Mouse (Mus musculus): ENCODE data around the gene Flt1. TPM values are rescaled to one million over a fixed set of nuclear protein-coding genes. Genes with fewer than 3 reads are reported as not detected.
A peak's percentile ranks its signal among the peaks of the same experiment; 100 is the strongest.

The Flt1 gene
- polyA plus RNA-seq, 1 experiment, result 8.1 TPM

- TF ChIP-seq POLR2A (IDR thresholded peaks at IDR 0.05; ENCODE audit: borderline replicate concordance, extremely low read depth, insufficient read depth, insufficient read length, poor library complexity, severe bottlenecking) (no peak), CTCF (IDR thresholded peaks at IDR 0.05; ENCODE audit: borderline replicate concordance, extremely low read depth, insufficient read depth, insufficient read length) (no peak)
- peak; percentile 69 for DNase-seq (ENCODE audit: low read depth)
Measured at GRCm38 (mm10) chr5:147597825-147598224, 128.0 kb downstream of the Flt1 start.

GRCm38 (mm10) chr5:147589814-147590213 lies 136.0 kb downstream of the Flt1 start:
- TF ChIP-seq POLR2A (IDR thresholded peaks at IDR 0.05; ENCODE audit: borderline replicate concordance, extremely low read depth, insufficient read depth, insufficient read length, poor library complexity, severe bottlenecking), result no peak
- TF ChIP-seq CTCF (IDR thresholded peaks at IDR 0.05; ENCODE audit: borderline replicate concordance, extremely low read depth, insufficient read depth, insufficient read length), result no peak

GRCm38 (mm10) chr5:147585070-147585469 lies 140.7 kb downstream of the Flt1 start:
- no peak for DNase-seq (ENCODE audit: low read depth)
- TF ChIP-seq POLR2A (IDR thresholded peaks at IDR 0.05; ENCODE audit: borderline replicate concordance, extremely low read depth, insufficient read depth, insufficient read length, poor library complexity, severe bottlenecking), result no peak
- no peak for TF ChIP-seq CTCF (IDR thresholded peaks at IDR 0.05; ENCODE audit: borderline replicate concordance, extremely low read depth, insufficient read depth, insufficient read length)

More at GRCm38 (mm10) chr5:147589814-147590213, 136.0 kb downstream of the Flt1 start:
- DNase-seq (ENCODE audit: low read depth), result peak; percentile 7

GRCm38 (mm10) chr5:147584648-147585047 lies 141.2 kb downstream of the Flt1 start:
- DNase-seq (ENCODE audit: low read depth), result no peak
- TF ChIP-seq CTCF (IDR thresholded peaks at IDR 0.05; ENCODE audit: borderline replicate concordance, extremely low read depth, insufficient read depth, insufficient read length) (no peak), POLR2A (IDR thresholded peaks at IDR 0.05; ENCODE audit: borderline replicate concordance, extremely low read depth, insufficient read depth, insufficient read length, poor library complexity, severe bottlenecking) (no peak)

- TF ChIP-seq POLR2A (IDR thresholded peaks at IDR 0.05; ENCODE audit: borderline replicate concordance, extremely low read depth, insufficient read depth, insufficient read length, poor library complexity, severe bottlenecking) (no peak), CTCF (IDR thresholded peaks at IDR 0.05; ENCODE audit: borderline replicate concordance, extremely low read depth, insufficient read depth, insufficient read length) (peak; percentile 85)
Measured at GRCm38 (mm10) chr5:147583702-147584298, 142.0 kb downstream of the Flt1 start.

GRCm38 (mm10) chr5:147580181-147580580 lies 145.6 kb downstream of the Flt1 start:
- no peak for TF ChIP-seq CTCF (IDR thresholded peaks at IDR 0.05; ENCODE audit: borderline replicate concordance, extremely low read depth, insufficient read depth, insufficient read length)
- no peak for TF ChIP-seq POLR2A (IDR thresholded peaks at IDR 0.05; ENCODE audit: borderline replicate concordance, extremely low read depth, insufficient read depth, insufficient read length, poor library complexity, severe bottlenecking)
- DNase-seq (ENCODE audit: low read depth), result no peak

More at GRCm38 (mm10) chr5:147583702-147584298, 142.0 kb downstream of the Flt1 start:
- peak; percentile 83 for DNase-seq (ENCODE audit: low read depth)

- TF ChIP-seq CTCF (IDR thresholded peaks at IDR 0.05; ENCODE audit: borderline replicate concordance, extremely low read depth, insufficient read depth, insufficient read length) (no peak), POLR2A (IDR thresholded peaks at IDR 0.05; ENCODE audit: borderline replicate concordance, extremely low read depth, insufficient read depth, insufficient read length, poor library complexity, severe bottlenecking) (no peak)
- DNase-seq (ENCODE audit: low read depth), result no peak
Measured at GRCm38 (mm10) chr5:147579691-147580090, 146.1 kb downstream of the Flt1 start.

GRCm38 (mm10) chr5:147579148-147579547 lies 146.7 kb downstream of the Flt1 start:
- no peak for TF ChIP-seq POLR2A (IDR thresholded peaks at IDR 0.05; ENCODE audit: borderline replicate concordance, extremely low read depth, insufficient read depth, insufficient read length, poor library complexity, severe bottlenecking)
- no peak for TF ChIP-seq CTCF (IDR thresholded peaks at IDR 0.05; ENCODE audit: borderline replicate concordance, extremely low read depth, insufficient read depth, insufficient read length)
- DNase-seq (ENCODE audit: low read depth), result no peak

- TF ChIP-seq CTCF (IDR thresholded peaks at IDR 0.05; ENCODE audit: borderline replicate concordance, extremely low read depth, insufficient read depth, insufficient read length) (no peak), POLR2A (IDR thresholded peaks at IDR 0.05; ENCODE audit: borderline replicate concordance, extremely low read depth, insufficient read depth, insufficient read length, poor library complexity, severe bottlenecking) (no peak)
- no peak for DNase-seq (ENCODE audit: low read depth)
Measured at GRCm38 (mm10) chr5:147577003-147577402, 148.8 kb downstream of the Flt1 start.

- DNase-seq (ENCODE audit: low read depth), result no peak
- no peak for TF ChIP-seq POLR2A (IDR thresholded peaks at IDR 0.05; ENCODE audit: borderline replicate concordance, extremely low read depth, insufficient read depth, insufficient read length, poor library complexity, severe bottlenecking)
- no peak for TF ChIP-seq CTCF (IDR thresholded peaks at IDR 0.05; ENCODE audit: borderline replicate concordance, extremely low read depth, insufficient read depth, insufficient read length)
Measured at GRCm38 (mm10) chr5:147574517-147574916, 151.3 kb downstream of the Flt1 start.

- no peak for TF ChIP-seq CTCF (IDR thresholded peaks at IDR 0.05; ENCODE audit: borderline replicate concordance, extremely low read depth, insufficient read depth, insufficient read length)
- no peak for TF ChIP-seq POLR2A (IDR thresholded peaks at IDR 0.05; ENCODE audit: borderline replicate concordance, extremely low read depth, insufficient read depth, insufficient read length, poor library complexity, severe bottlenecking)
- no peak for DNase-seq (ENCODE audit: low read depth)
Measured at GRCm38 (mm10) chr5:147573555-147573954, 152.3 kb downstream of the Flt1 start.

GRCm38 (mm10) chr5:147572695-147573094 lies 153.1 kb downstream of the Flt1 start:
- TF ChIP-seq CTCF (IDR thresholded peaks at IDR 0.05; ENCODE audit: borderline replicate concordance, extremely low read depth, insufficient read depth, insufficient read length), result no peak
- no peak for TF ChIP-seq POLR2A (IDR thresholded peaks at IDR 0.05; ENCODE audit: borderline replicate concordance, extremely low read depth, insufficient read depth, insufficient read length, poor library complexity, severe bottlenecking)
- DNase-seq (ENCODE audit: low read depth), result no peak

All from brain, embryonic 14.5 days (tissue).